Mouse (Mus musculus) cerebellum, adult 2 months (tissue): ENCODE data around the gene Cct5.

Experiments used
- CTCF ChIP-seq: fragments of 200-500 bp; IDR thresholded peaks from 2 replicates; pipeline ENCODE4 v1.5.1; 2011; ENCODE audit warnings: low read depth, mild to moderate bottlenecking, control low read depth, low read length, moderate library complexity, borderline replicate concordance; ENCODE audit not compliant: insufficient read depth
- POLR2A ChIP-seq: fragments of 200-500 bp; IDR thresholded peaks from 2 replicates; pipeline ENCODE4 v1.6.1; 2011; ENCODE audit warnings: low read length, control low read depth, borderline replicate concordance; ENCODE audit not compliant: insufficient read depth

DNA sequence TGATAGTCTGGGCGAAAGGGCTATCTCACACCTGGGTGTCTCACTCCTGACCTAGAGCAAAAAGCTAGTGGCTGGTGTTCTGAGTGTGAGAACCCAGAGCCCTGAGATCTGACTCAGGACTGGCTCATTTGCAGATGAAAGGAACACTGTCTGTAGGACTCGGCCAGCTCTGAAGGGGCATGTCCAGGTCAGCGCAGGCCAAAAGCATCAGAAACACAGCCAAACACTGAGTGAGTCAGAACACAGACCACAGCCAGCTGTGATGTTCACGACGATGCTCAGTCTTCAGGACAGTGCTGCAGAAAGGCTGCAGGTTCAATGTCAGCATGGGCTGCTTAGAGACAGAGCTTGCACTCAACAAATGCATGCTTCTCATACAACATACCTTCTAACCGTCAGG is 40.2 kb downstream of the Cct5 start:
- no peak for TF ChIP-seq POLR2A
- no peak for TF ChIP-seq CTCF
